Mouse (Mus musculus): ENCODE results near the gene Tdrd1.

The Tdrd1 gene

GRCm38 (mm10) chr19:56915084-56915483, 89.1 kb downstream of the Tdrd1 start:
- DNase-seq, result no peak
